Mouse (Mus musculus) MEL (cell line): ENCODE measurements around the gene Wars2. TPM values are rescaled to one million over a fixed set of nuclear protein-coding genes. Genes with fewer than 3 reads are reported as not detected.

Experiments used
- DNase-seq: peaks from one replicate; pipeline ENCODE4 v3.0.0; 2011; ENCODE audit warnings: low read depth, low spot score
- H3K27ac ChIP-seq: 2 replicates; pipeline ENCODE4 v1.5.1; 2012; ENCODE audit warnings: low read depth, mild to moderate bottlenecking, control low read depth, low read length, moderate library complexity; ENCODE audit not compliant: control insufficient read depth
- H3K27me3 ChIP-seq, 2 experiments: fragments of 150-350 bp in 1 of 2; sonication (generic) in 1 of 2; 2 replicates each; pipeline ENCODE4 v1.6.1; 2012; ENCODE audit warnings: low read length in 2 of 2, mild to moderate bottlenecking in 2 of 2, improper control_type of control experiment in 1 of 2, moderate library complexity in 1 of 2; ENCODE audit not compliant: insufficient read depth in 2 of 2, control insufficient read depth in 1 of 2
- H3K36me3 ChIP-seq, 2 experiments: 2 replicates each; pipeline ENCODE4 v1.6.1; 2012 to 2014; ENCODE audit warnings: low read length in 2 of 2, improper control_type of control experiment in 1 of 2, inconsistent platforms in 1 of 2, mild to moderate bottlenecking in 1 of 2; ENCODE audit not compliant: insufficient read depth in 2 of 2, control insufficient read depth in 1 of 2
- H3K4me1 ChIP-seq, 2 experiments: fragments of 150-350 bp in 1 of 2; sonication (generic) in 1 of 2; 2 replicates each; pipeline ENCODE4 v1.6.1; 2012; ENCODE audit warnings: low read length in 2 of 2, improper control_type of control experiment in 1 of 2, mild to moderate bottlenecking in 1 of 2; ENCODE audit not compliant: insufficient read depth in 2 of 2, control insufficient read depth in 1 of 2
- H3K4me3 ChIP-seq, 2 experiments: fragments of 150-350 bp in 1 of 2; sonication (generic) in 1 of 2; 2 replicates each; pipeline ENCODE4 v1.5.1; 2012; ENCODE audit warnings: low read depth in 2 of 2, low read length in 2 of 2, mild to moderate bottlenecking in 2 of 2, moderate library complexity in 2 of 2, control low read depth in 1 of 2, improper control_type of control experiment in 1 of 2; ENCODE audit not compliant: control insufficient read depth in 1 of 2, insufficient read depth in 1 of 2
- H3K79me2 ChIP-seq: 2 replicates; pipeline ENCODE4 v1.6.1; 2012; ENCODE audit warnings: mild to moderate bottlenecking, low read length, moderate library complexity; ENCODE audit not compliant: control insufficient read depth, poor library complexity, insufficient read depth
- H3K9ac ChIP-seq: 2 replicates; pipeline ENCODE4 v1.6.1; 2012; ENCODE audit warnings: low read depth, mild to moderate bottlenecking, control low read depth, low read length, moderate library complexity; ENCODE audit not compliant: control insufficient read depth, poor library complexity, severe bottlenecking
- H3K9me3 ChIP-seq: fragments of 150-350 bp; sonication (generic); replicated peaks from 2 replicates; pipeline ENCODE4 v1.6.1; 2012; ENCODE audit warnings: mild to moderate bottlenecking, low read length, improper control_type of control experiment, moderate library complexity; ENCODE audit not compliant: insufficient read depth
- CHD2 ChIP-seq: IDR thresholded peaks from 2 replicates; pipeline ENCODE4 v1.6.1; 2011; ENCODE audit warnings: low read length, improper control_type of control experiment
- E2F4 ChIP-seq: IDR thresholded peaks from 2 replicates; pipeline ENCODE4 v1.6.1; 2011; ENCODE audit warnings: low read depth, low read length, improper control_type of control experiment, borderline replicate concordance
- GABPA ChIP-seq: IDR thresholded peaks from 2 replicates; pipeline ENCODE4 v1.6.1; 2012; ENCODE audit warnings: low read depth, mild to moderate bottlenecking, inconsistent platforms, low read length, improper control_type of control experiment, moderate library complexity
- KAT2A ChIP-seq: conservative IDR thresholded peaks from 2 replicates; pipeline ENCODE4 v1.6.1; 2012; ENCODE audit warnings: low read depth, low read length, improper control_type of control experiment, inconsistent platforms
- MAFK ChIP-seq: IDR thresholded peaks from 2 replicates; pipeline ENCODE4 v1.6.1; 2011; ENCODE audit warnings: low read depth, mild to moderate bottlenecking, low read length, improper control_type of control experiment, borderline replicate concordance
- MAZ ChIP-seq: IDR thresholded peaks from 2 replicates; pipeline ENCODE4 v1.6.1; 2012; ENCODE audit warnings: low read depth, mild to moderate bottlenecking, inconsistent platforms, low read length, improper control_type of control experiment
- MYB ChIP-seq: IDR thresholded peaks from 2 replicates; pipeline ENCODE4 v1.6.1; 2011; ENCODE audit warnings: mild to moderate bottlenecking, low read depth, low read length, improper control_type of control experiment
- MYC ChIP-seq: IDR thresholded peaks from 2 replicates; pipeline ENCODE4 v1.6.1; 2011; ENCODE audit warnings: low read depth, mild to moderate bottlenecking, low read length, improper control_type of control experiment, moderate library complexity
- POLR2AphosphoS2 ChIP-seq: IDR thresholded peaks from 2 replicates; pipeline ENCODE4 v1.6.1; 2011; ENCODE audit warnings: low read length, improper control_type of control experiment
- RAD21 ChIP-seq: IDR thresholded peaks from 2 replicates; pipeline ENCODE4 v1.6.1; 2011; ENCODE audit warnings: mild to moderate bottlenecking, low read depth, low read length, improper control_type of control experiment
- SIN3A ChIP-seq: IDR thresholded peaks from 2 replicates; pipeline ENCODE4 v1.6.1; 2012; ENCODE audit warnings: low read length, improper control_type of control experiment, inconsistent platforms
- SMC3 ChIP-seq: IDR thresholded peaks from 2 replicates; pipeline ENCODE4 v1.6.1; 2011; ENCODE audit warnings: low read depth, low read length, improper control_type of control experiment
- TAL1 ChIP-seq: IDR thresholded peaks from 2 replicates; pipeline ENCODE4 v1.6.1; 2012; ENCODE audit warnings: mild to moderate bottlenecking, inconsistent platforms, low read length, moderate library complexity, mixed read lengths
- TCF12 ChIP-seq: IDR thresholded peaks from 2 replicates; pipeline ENCODE4 v1.6.1; 2014; ENCODE audit warnings: low read depth, mild to moderate bottlenecking, inconsistent platforms, low read length, improper control_type of control experiment, moderate library complexity
- ZMIZ1 ChIP-seq: IDR thresholded peaks from 2 replicates; pipeline ENCODE4 v1.6.1; 2012; ENCODE audit warnings: low read depth, mild to moderate bottlenecking, inconsistent platforms, low read length, improper control_type of control experiment, moderate library complexity
- polyA plus RNA-seq, 2 experiments: library from polyadenylated mRNA; stranded (reverse) in 1 of 2; unstranded in 1 of 2; fragments of >175 nt in 1 of 2; fragments of >200 nt in 1 of 2; gene quantifications; 2 replicates each; pipeline versions ENCODE4 v1.2.1 to v1.2.4; 2012; ENCODE audit warnings: low replicate concordance in 2 of 2, low read depth in 1 of 2; ENCODE audit not compliant: insufficient read length in 2 of 2, insufficient read depth in 1 of 2, missing spikeins in 1 of 2
- total RNA-seq: library from RNA; depleted of rRNA; stranded (reverse); fragments of 300-350 nt; gene quantifications from 2 replicates; pipeline ENCODE4 v1.2.3, GENCODE M21; 2012

Wars2 gene
- total and polyA plus RNA-seq, 3 experiments, result 8.8 to 11.4 TPM; not detected in 1

- Histone ChIP-seq H3K79me2 (peaks cover 30% of the 10 kb centered on the region), H3K4me1 (peaks cover 0 to 7% of the 10 kb centered on the region in 2 experiments; a peak in 1 of 4 replicates), H3K27ac (no peak overlapping the region), H3K4me3 (no peak overlapping the region), H3K9ac (no peak overlapping the region), H3K9me3 (no peaks in the 10 kb centered on the region), H3K36me3 (peaks cover 0 to 3% of the 10 kb centered on the region in 2 experiments; a peak in 1 of 4 replicates), H3K27me3 (no peaks in the 10 kb centered on the region)
- no peak for TF ChIP-seq POLR2AphosphoS2
- TF ChIP-seq ZMIZ1, result no peak
- no peak for TF ChIP-seq MAZ
- TF ChIP-seq SIN3A, result no peak
- TF ChIP-seq KAT2A, result no peak
- no peak for TF ChIP-seq TAL1
- no peak for TF ChIP-seq E2F4
- no peak for TF ChIP-seq CHD2
- no peak for TF ChIP-seq SMC3
- TF ChIP-seq MYB, result no peak
- TF ChIP-seq RAD21, result no peak
- TF ChIP-seq TCF12, result no peak
- no peak for DNase-seq
These were observed 115.9 kb downstream of the Wars2 start for GRCm38 (mm10) chr3:99256766-99257165.

- peaks cover 0 to 7% of the 10 kb centered on the region in 2 experiments; a peak in 2 of 4 replicates for H3K4me1 ChIP-seq
- no peak for DNase-seq
- H3K9me3 ChIP-seq, result no peaks in the 10 kb centered on the region
- no peak overlapping the region for H3K9ac ChIP-seq
- TF ChIP-seq MYC (no peak), GABPA (no peak), MAFK (no peak)
- H3K79me2 ChIP-seq, result peaks cover 30% of the 10 kb centered on the region
- peaks cover 0 to 3% of the 10 kb centered on the region in 2 experiments; a peak in 1 of 4 replicates for H3K36me3 ChIP-seq
- no peak overlapping the region for H3K27ac ChIP-seq
- H3K27me3 ChIP-seq, result no peaks in the 10 kb centered on the region
- no peak overlapping the region for H3K4me3 ChIP-seq
These were observed 117.0 kb downstream of the Wars2 start for GRCm38 (mm10) chr3:99257586-99258577.
